Mouse (Mus musculus) layer of hippocampus, postnatal 25 days (tissue): ENCODE data around the gene Clk2. TPM values are rescaled to one million over a fixed set of nuclear protein-coding genes. Genes with fewer than 3 reads are reported as not detected.

Experiments
- DNase-seq, 2 experiments: peaks; one replicate each; pipeline ENCODE4 v3.0.0; 2022; ENCODE audit warnings: mixed read lengths in 2 of 2, low spot score in 1 of 2; ENCODE audit errors: extremely low spot score in 1 of 2
- total RNA-seq, 2 experiments: library from RNA; stranded (reverse); gene quantifications; 2 replicates each; pipeline ENCODE4 v1.2.3; 2021

Gene Clk2
- total RNA-seq: 10 to 100 TPM; 39.0 to 46.7 TPM

DNA sequence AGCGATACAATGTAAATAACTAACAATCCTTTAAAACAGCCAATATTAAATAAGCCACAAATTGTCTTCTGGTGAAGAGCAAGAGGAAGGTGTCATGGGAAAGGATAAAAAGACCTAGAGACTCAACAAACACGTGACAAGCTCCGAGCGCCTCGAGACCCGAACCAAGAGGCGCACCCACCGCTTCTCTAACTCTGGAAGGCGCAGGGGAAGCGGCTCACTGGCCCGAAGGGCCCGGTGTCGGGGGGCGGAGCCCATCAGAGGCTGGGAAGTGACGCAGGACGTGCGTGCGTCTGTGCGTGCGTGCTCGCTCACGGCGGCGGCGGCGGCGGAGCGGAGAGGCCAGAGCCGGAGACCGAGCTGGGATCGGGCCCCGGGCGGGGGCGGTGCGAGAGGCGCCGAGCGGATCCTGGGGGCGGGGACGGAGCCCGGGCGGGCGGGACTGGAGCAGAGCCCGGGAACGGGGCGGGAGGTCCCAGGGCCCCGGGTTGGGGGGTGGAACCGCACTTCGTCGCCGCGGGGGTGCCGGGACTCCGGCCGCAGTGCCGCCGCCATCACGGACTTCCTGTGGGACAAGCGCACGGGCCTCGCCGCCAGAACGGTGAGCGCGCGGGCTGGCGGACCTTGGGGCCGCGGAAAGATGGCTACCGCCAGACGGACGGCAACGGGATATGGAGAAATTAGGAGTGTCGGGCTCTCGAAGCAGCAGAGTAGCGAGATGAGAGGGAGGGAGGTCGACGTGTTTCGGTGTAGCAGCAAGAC is at the start of gene Clk2:
Gene Clk2 (plus strand): TSS at position 290 of the 762 bp plus-strand sequence.
- DNase-seq: peak; percentile 84 to 85

DNA sequence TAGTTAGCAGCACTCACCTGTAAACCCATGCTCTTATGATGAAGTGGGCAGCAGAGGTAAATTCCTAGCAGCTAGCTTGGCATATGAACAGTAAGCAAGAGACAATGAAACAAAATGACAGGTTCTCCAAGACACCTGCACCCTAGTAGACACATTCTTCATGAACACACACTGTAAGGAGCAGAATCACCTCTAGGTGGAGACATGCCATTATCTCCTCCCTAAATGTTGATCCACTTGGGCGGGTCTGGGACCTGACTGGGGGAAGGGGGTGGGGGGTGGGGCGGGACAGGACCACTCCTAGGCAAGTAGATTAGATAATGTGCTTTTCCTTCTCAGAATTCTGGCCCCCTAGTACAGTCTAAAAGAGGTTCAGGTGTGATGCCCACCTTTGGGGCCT is 49.1 kb upstream of the Clk2 start:
- DNase-seq: no peak

DNA sequence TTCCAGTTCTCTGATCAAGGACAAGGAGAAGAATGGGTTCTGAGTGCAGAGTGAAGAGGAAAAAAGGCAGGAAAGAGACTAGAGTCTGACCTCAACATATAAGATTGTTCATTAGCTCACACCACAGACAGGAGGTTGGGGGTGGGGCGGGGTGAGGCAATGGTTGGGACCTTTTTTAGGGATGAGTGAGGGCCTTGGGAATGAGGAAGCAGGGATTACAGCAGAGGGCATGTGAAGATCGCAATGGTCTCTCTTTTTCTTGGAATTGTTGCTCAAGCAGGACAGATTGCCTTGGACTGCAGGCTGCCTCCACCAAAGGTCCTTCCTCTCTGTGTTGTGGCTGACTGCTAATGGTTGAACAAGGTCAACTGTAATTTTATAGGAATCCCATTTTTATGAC is 41.3 kb upstream of the Clk2 start:
- no peak for DNase-seq

DNA sequence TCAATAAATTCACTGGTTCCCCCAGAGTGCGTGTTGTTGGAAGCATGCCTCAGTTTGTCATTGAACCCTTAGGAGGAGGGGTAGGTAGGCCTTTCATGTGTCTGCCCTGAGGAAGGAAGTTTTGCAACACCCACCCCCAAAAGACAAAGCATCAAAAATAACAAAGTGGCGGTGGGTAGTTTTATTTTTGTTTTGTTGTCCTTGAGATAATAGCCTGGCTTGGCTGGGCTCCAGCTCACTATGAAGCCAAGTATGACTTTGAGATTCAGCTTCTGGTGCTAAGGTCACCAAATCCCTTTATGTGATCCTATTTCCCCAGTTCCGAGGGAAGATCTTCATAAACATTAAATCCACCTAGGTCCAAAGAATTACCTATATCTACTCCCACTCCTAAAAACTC is 40.4 kb upstream of the Clk2 start:
- no peak for DNase-seq

DNA sequence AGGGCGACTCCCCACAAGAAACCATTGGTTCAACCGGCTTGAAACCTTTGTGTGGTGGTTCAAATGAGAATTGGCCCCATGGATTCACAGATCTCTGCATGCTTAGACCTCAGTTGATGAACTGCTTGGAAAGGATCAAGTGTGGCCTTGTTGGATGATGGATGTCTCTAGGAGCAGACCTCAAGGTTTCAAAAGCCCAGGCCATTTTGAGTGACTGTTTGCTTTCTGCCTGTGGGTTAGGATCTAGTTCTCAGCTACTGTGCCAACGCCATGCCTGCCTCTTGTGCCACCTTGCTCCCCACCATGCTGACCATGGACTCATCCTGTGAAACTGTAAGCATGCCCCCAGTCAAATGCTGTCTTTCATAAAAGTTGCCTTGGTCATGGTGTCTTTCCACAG is 38.6 kb upstream of the Clk2 start:
- DNase-seq: no peak

DNA sequence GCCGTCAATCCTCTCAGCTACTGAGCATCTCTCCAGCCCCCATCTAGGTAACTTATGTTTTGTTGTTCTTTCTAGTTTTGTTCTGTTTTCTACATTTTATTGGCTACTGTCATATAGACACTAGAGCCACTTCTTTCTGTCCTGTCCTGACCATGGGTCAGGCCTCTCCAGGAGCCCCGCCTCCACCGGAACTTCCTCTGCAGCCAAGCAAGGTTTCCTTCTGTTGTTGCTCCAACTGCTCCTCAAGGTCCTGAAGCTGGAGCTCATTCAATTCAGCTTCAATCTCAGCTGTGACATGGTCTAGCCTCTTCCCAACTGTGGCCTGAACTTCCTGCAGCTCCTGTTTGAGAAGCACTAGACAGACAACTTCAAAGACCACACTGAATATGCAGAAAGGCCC is 34.7 kb upstream of the Clk2 start:
- DNase-seq: no peak

DNA sequence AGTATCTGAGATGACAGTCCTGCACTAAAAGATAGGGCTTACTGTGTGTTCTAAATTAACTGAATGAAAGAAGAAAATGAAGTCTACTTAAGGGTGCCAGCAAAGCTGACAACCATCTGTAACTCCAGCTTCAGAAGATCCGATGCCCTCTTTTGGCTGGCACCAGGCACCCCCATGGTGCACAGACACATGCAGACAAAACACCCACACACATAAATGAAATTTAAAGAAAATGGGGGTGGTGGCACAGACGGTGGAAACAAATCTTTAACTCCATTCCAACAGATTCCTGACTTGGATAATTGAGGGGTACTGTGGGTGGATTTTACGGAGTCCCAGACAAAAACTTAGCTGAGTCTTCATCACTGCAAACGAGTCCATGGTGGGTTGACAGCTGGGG is 32.8 kb upstream of the Clk2 start:
- DNase-seq: no peak

DNA sequence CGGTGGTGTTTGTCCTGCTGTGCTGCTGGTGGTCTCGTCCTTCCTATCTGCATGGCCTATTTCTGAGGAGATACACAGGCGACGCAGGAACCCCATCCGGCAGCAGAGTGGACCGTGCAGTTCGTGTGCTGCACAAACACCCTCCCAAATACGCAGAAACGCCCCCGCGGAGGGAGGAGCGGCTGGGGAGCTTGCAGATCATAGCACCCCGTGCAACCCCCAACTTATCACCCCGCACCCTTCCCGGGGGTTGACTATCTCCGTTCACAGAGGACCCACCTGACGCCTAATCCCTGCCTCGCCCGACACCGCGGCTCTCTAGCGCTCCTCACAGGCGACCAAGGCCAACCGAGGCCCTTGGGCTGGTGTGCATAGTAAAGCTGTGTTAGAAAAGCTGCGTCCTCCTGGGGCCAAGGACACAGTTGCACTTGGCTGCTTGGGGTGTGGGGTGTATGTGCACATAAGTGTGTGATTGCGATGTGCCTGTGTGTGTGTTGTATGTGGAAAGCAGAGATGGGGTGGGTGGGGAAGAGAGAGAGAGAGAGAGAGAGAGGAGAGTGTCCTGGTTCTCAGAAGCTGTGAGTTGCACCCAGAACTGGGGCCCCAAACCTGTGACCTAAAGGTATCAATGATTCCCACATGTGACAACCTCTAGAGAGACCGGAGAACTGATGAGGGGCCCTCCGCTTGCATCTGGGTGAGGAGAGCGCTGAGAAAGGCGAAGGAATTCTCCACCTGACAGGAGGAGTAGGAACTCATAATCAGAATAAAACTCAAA is 32.1 kb upstream of the Clk2 start:
- DNase-seq: peak; percentile 47 to 48

DNA sequence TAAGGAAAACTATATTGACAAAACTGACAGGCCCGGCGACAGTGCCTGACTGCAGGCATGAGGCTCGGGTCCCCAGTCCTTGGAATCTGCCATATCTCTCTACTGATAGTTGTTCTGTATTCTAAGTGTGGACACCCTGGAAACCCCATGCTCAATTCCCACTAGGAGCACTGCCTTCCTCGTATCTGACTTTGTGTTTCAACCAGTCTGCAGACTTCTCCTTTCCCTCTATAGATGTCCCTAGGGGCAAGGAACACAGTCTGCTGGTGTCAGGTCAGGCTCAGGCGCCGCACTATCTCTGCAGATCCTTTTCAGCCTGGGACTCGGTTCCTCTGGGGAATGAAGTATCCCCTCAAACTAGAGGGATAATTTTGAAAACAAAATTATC is 31.5 kb upstream of the Clk2 start:
- DNase-seq: no peak

DNA sequence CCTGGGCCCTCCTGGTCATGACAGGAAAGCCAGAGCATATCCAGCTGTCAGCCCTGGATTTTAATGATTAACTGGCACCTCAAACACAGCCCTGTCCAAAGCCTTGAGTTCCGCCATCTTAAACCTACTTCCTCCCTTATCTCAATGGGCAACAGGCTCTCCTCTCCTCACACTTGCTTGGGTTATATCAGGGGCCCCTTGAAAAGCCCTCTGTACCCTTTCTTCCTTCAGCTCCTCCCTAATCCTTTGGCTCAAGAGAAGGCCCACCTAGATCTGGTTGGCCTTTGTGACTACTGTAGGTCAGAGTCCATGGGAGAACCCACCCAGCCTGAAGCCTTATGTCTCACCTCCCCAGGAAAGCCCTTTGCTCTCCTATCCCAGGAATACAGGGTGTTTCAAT is 30.8 kb upstream of the Clk2 start:
- no peak for DNase-seq

DNA sequence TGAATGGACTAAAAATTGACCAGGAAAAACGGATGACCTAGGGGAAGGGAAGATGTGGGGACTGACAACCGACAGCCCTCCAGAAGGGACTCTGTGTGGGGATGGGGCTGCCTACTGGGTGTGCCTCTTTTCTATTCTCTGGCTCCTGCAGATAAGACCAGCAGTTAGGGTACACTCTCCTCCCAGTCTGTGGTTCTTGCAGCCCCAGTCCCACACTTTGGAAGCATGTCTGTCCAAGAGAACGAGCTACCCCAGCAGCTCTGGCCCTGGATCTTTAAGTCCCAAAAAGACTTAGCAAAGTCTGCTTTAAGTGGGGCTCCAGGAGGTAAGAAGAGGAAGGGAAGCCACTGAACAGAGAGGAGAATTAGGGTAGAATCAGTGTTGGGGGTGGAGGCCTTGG is 28.6 kb upstream of the Clk2 start, which contains the start of gene Pklr:
Gene Pklr (plus strand): TSS at position 185 of the 400 bp plus-strand sequence.
- DNase-seq: no peak

DNA sequence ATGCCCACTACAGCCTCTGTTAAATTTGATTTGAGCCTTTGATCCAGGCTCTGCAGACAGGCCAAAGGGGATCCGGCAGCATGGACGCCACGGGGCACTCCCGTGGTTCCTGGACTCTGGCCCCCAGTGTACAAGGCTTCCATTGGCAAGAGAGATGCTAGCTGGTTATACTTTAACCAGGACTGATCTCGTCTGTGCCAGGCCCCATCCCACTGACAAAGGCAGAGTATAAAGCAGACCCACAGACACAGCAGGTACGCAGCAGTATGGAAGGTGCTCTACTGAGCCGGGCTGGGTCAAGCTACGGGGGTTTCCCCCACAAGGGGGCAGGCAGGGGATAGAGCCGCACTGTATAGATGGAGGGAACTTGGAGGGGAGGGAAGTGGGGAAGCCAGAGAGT is 28.2 kb upstream of the Clk2 start:
- no peak for DNase-seq

DNA sequence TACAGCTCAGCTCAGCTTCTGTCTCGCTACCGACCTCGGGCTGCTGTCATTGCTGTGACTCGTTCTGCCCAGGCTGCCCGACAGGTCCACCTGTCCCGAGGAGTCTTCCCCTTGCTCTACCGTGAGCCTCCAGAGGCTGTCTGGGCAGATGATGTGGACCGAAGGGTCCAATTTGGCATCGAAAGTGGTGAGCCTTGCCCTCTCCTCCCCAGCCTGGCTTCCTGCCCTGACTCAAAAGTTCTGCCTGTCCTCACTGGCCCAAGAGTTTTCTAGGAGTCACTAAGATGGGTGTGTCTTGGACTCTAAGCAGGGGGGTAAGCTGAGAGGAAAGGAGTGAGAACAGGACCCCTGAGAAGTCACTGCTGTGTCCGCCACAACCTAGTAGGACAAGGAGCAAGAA is 19.8 kb upstream of the Clk2 start:
- no peak for DNase-seq

DNA sequence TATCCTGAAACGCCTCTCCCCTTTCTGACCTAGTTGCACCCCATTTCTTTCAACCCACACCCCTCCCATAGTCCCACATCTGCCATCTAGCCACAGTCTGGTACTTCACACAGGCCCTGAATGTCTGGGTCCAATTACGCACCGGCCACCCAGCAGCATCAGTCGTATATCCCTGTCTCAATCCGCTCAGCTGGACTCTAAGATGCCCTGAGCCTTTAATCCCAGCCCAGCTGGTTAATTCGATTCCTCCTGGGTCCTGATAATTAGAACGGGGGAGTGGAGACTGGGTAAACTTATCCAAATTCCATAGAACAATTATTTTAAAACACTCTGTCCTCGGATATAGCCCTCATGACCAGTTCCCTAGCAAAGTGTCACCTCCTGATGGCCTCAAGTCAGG is 19.0 kb upstream of the Clk2 start:
- no peak for DNase-seq

DNA sequence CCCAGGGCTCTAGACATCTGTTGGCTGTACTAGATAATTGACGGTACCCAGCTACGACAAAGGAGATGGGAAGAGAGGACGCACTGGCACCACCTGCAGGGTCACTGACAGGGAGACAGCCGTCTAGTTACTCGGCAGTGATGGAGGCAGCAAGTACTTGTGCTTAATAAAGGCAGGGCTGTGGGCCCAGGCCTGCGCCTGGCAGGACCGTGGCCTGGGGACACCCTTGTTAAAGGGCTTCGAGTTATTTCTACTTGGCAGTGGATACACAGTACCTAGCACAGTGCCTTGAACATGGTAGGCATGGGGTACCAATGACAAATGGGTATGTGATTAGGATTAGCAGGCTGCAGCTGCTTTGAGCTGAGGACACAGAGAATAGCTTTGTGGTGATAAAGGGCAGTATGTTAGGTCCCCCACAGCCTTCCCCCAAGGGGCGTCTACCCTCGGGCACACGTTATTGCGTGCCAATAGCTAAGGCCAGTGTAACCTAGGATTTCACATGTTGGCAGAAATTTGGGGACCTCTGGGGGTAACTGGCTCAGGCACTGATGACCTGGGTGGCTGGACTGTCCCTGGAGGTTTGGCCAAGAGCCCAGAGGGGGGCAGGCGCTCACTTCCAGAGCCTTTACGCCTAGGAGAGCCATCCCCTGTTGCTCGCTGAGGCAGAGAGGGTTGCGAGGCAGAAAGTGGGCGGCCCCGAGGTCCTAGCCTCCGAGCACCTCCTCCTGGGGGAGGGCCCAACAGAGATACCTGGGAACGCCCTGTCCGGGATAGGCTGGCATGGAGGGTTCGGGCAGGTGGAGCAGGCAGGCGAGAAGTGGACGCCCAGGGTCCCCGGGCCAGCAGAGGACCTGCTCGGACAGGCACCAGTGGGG is 17.3 kb upstream of the Clk2 start:
- DNase-seq: no peak

DNA sequence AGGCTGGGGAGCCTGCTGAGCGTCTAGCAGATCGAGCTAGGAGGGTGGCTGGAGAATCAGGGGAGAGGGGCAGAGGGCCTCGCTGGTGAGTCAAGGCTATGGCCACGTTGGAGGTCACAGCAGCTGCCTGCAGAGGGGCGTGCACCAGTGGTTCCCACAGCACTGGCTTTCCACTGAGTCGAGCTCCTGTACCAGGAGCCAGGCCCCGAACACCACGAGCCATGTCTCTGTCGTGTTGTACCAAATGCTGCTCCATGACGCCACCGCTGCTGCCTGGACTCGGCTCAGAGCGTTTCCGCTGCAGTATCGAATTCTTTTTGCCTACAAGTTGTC is 16.6 kb upstream of the Clk2 start:
- no peak for DNase-seq

DNA sequence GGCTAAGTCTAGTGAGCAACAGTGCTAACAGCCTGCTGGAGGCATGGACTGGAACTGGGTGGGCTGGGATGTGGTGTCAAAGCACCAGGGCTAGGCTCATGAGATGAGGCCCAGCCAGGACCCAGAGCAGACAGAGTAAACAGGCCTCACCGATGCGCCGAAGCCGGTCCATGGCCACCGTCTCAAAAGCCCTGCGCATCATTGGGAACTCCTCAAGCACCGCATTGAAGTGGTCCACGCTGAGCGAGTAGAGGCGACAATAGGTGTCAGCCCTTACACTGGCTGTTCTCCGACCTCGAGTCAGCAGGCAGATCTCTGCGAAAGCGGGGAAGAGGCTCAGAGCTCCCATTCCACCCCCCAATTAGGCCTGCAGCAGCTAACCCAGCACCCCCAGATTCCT is 16.0 kb upstream of the Clk2 start:
- DNase-seq: no peak

DNA sequence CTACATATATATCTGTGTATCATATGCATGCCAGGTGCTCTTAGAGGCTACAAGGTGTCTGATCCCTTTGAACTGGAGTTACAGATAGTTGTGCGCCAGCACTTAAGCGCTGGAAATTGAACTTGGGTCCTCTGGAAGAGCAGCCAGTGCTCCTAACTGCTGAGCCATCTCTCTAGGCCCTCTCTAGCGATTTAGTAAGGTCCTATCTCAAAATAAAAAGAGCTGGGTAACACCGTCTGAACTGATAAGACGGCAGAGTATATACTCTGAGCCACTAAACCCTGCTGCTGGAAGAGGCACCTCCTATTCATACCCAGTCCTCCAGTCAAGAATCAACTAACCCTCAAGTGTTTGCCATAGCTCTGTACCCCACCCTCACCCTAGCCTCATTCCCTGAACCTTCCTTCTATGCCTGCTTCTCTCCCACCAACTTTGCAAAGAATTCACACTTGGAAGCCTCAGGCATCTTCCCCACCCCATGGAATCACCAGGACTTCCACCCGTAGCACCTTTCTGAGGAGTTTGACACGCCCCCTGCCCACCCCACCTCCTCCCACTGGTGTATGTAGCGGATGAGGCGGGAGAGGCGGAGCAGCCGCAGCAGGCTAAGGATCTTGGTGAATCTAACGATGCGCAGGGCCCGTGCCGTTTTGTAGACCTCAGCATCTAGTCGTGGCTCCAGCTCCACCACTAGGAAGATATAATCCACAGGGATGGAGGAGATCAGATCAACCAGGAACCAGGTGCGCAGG is 12.3 kb upstream of the Clk2 start:
- DNase-seq: no peak

DNA sequence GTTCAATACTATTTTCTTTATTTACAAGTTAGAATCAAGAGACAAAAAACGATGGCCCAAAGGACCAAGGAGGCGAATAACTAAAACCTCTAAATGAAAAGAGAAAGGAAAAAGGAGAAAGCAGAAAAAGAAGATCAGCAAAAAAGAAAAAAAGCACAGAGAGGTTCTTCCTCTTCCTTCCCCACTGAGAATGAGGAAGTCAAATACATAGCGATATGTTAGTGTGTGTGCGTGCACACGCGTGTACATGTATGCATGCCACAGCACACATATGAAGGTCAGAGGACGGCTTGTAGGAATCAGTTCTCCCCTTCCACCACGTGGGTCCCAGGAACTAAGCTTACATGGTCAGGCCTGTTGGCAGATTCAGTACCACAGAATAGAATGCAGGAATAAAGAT is 7.6 kb upstream of the Clk2 start:
- DNase-seq: no peak

DNA sequence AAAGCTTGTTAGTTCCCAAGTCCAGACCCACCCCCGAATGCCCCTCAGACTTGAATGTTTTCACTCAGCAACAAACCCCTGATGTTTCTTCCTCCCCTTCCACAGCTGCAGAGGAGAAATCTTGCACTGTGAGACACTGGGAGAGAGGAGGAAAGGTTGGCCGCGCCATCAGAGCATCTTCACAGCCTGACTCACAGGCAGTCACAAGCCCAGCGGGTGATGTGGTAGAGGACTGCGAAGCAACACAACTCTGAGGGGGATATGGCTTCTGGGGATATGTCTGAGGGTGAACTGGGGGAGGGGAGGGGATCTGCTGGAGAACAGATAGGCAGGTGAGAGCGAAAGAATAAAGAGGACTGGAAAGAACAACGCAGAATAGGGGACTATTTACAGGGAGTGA is 5.9 kb upstream of the Clk2 start:
- DNase-seq: no peak
